Mouse (Mus musculus): ENCODE results near the gene Scube1.

Scube1 gene

DNA sequence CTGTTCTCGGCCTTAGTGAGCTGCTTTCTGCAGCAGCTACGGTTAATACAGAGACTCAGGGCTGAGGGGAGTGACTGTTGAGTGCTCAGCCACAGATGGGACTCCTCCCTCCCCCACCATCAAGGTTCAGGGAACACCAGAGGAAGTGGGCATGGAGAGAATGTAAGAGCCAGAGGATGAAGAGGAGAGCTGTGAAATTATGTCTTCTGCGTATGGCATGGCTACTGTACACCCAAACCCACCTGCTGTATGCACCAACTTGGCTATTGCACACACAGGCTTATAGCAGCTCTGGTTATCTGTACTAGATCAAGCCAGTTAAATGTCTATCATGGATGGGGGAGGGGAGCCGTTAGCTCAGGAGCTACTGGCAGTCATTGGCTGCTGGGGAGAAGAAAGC is 123.6 kb downstream of the Scube1 start:
- in situ Hi-C loops (cut with MboI, MseI), result no loop called here

DNA sequence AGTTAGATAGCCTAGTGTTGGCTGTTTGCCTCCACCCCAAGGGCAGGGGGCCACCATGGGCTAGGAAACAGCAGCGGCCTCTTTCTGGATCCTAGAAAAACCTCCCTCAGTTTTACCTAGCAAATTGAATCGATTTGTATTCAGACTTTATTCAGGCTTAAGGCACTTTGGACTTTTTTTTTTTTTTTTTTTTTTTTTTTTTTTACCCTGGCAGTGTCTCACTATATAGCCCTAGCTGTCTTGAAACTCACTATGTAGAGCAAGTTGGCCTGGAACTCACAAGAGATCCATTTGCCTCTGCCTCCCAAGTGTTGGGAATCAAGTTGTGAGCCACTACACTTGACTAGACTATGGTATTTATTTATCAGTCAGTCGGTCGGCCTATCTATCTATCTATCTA is 128.0 kb downstream of the Scube1 start:
- in situ Hi-C loops (cut with MboI, MseI), result no loop called here

DNA sequence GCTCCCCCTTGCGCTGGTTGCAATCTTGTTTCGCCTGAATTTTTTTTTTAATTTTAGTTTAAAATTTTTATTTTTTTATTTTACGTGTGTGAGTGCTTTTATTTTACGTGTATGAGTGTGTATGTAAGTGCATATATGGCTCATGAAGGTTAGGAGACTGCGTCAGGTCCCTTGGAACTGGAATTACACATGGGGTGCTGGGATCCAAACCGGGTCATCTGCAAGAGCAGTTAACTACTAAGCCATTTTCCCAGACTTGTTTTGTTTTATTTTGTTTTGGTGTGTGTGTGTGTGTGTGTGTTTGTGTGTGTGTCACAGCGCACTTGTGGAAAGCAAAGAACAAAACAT is 129.5 kb downstream of the Scube1 start:
- in situ Hi-C loops (cut with MboI, MseI), result no loop called here

DNA sequence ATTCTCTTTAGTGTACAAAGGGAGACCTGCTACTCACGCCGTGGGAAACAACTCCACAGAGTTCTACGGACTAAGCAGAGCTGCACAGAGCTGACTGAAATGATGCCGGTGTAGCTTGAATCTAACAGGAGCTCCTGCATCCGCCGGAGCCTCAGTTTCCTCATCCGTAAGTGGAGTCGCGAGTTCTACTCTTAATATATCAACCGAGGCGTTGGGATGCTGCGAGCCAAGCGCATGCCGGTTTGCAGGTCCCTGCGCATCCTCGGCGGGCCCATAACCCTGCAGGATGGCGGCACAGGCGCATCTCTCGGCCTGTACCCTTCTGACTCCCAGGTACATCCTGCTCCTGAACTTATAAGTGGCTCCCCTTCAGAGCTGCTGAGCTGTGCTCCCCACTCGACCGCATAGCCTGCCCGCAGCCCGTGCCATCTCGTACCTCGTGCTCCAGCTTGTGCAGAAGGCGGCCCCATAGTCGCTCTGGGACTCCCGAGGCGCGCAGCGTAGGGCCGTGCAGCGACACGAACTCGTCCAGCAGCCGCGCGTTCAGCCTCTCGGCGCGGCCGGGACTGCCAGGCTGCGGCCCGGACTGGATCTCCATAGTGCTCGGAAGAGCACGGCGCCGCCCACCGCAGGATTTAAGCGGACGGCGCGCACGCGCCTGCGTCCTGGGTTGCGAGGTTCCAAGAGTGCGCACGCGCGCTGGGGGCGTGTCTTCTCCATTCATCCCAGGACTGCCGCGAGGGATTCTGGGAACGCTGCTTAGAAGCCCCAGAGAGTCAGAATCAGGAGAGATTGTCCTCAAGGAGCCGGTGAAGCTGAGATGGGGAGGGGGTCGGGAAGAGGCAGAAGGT is 130.1 kb downstream of the Scube1 start, which contains the start of gene Ttll12:
Gene Ttll12 (minus strand): TSS at position 645 of the 851 bp plus-strand sequence.
- in situ Hi-C loops (cut with MboI, MseI), result no loop called here

GRCm38 (mm10) chr15:83593702-83594512 is 130.9 kb downstream of the Scube1 start:
- in situ Hi-C loops (cut with MboI, MseI), result no loop called here

- in situ Hi-C loops (cut with MboI, MseI), result no loop called here
Observed at GRCm38 (mm10) chr15:83593189-83593585, 131.6 kb downstream of the Scube1 start.

DNA sequence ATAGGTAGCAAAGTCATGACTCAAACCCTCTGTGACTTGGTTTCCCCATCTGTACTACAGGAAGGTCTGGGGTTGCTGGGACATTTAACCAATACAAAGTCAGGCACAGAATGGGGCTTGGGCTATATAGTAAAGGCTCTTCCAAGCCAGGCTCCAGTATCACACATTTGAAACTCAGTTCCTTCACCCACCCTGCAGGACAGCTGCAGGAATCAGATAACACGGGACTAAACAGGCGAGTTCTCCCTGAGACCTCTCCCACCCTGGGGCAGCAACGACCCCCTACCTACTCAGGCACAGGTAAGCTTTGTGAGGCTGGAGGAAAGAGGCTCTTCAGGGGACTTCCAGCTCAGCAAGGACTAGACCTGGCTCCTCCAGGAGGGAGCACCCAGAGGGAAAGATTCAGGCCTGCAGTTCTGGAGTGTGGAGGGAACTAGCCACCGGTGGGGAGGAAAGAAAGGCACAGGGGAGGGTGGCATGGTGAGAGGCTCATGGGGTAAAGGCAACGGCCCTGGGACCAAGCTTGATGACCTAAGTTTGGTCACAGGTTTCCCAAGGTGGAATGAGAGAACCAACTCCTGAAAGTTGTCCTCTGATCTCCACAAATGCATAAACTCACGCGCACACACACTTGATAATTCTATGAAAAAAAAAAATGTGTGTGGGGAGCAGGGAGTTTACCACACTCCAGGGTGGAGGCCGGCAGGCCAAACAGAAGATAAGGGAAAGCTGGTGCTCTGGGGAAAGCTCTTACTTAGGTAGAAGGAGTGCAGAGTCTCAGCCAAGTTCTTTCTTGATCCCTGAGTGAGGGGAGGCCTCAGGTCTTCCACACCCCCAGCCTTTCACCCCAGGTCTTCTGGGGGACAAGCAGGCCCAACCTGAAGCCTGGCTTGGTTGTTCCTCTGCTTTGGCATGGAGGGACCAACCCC is 132.3 kb downstream of the Scube1 start:
- in situ Hi-C loops (cut with MboI, MseI), result no loop called here

GRCm38 (mm10) chr15:83591758-83592157 is 133.1 kb downstream of the Scube1 start:
- in situ Hi-C loops (cut with MboI, MseI), result no loop called here

DNA sequence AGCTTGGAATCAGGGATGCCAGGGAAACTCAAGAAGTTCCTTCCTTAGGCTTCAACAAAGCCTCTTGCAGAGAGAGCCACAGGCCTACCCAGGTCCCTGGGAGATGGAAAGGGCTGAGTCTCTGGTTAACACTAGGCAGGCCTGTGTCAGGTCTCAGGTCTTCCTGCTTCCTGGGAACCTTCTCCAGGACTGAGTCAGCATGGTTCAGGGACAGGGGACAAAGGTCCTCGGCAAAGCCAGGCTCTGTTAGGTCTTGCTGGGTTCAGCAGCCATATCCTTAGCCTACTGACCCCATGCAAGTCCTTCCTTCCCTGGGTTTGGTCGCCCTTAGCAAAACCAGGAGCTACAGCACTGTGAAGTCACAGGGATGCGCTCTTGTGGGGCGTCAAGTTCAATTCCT is 134.0 kb downstream of the Scube1 start:
- in situ Hi-C loops (cut with MboI, MseI), result no loop called here

DNA sequence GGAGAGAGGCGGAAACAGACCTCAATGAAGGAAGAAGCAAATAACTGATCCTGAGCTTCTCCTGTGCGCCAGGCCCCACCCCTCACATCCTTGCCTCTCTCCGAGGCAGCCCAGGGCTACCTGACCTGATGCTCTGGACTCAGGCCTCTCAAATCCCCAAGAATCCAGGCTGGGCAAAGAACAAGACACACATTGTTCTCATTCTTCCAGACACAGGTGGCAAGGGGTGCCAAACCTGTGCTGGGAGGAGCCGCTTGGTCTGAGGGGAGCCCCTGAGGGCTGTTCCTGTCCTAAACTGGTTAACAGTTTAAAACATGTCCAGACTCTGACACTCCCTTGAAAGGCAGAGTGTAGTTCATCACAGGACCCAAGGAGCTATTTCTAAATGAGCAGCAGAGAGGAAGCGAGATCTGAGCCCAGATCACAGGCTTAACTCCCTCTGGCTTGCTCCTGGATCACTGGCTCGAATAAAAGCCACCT is 140.0 kb downstream of the Scube1 start:
- in situ Hi-C loops (cut with MboI, MseI), result no loop called here

DNA sequence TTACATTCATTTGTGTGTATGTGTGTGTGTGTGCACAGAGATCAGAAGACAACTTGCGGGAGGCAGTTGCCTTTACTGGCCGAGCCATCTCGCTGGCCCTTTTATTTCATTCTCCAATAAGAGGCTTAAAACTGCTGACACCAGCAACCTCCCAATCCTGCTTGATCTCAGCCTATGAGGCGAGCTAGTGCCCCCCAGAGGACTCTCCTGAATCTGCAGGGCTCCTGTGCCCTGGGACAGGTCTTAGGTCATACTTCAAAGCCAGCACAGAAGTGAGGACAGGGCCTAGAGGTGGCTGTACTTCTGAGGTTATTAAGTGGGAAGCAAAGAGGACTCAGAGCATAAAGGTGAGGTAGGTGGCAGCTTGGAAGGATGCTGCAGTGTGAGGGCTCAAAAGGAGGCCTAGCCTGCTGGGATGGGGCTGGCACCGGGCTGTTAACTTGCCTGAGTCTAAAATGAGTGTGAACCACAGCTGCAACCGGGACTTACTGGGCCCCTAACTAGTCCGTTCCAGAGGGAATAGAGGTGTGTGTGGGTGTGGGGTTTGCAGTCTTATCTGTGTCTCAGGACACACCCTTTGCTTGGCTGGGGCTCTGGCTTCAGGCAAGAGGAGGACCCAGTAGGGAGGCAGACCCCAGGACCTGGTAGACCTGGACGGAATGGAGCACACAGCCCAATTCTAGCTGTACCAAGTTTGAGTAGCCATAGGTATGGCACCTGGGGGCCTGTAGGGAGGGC is 141.2 kb downstream of the Scube1 start:
- in situ Hi-C loops (cut with MboI, MseI), result no loop called here

- in situ Hi-C loops (cut with MboI, MseI), result no loop called here
Observed at GRCm38 (mm10) chr15:83582931-83583330, 141.9 kb downstream of the Scube1 start.

- in situ Hi-C loops (cut with MboI, MseI), result no loop called here
Observed at GRCm38 (mm10) chr15:83576651-83577050, 148.2 kb downstream of the Scube1 start.

GRCm38 (mm10) chr15:83575543-83575942 is 149.3 kb downstream of the Scube1 start:
- in situ Hi-C loops (cut with MboI, MseI), result no loop called here

GRCm38 (mm10) chr15:83574731-83575351 is 150.0 kb downstream of the Scube1 start:
- in situ Hi-C loops (cut with MboI, MseI), result no loop called here

DNA sequence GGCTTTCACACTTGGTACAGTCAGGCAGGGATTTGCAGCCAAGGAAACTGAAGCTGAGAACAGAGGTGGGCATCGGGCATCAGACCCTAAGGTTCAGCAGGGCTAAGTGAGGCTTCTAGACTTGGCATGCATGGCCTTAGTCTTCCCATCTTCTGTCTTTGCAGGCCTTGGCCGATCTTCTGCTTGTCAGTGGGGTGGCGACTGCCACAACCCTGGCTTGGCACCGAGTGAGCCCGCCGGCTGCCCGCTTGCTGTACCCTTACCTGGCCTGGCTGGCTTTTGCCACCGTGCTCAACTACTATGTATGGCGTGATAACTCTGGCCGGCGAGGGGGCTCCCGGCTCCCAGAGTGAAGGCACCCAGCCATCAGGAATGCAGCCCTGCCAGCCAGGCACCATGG is 151.2 kb downstream of the Scube1 start:
- in situ Hi-C loops (cut with MboI, MseI), result no loop called here

DNA sequence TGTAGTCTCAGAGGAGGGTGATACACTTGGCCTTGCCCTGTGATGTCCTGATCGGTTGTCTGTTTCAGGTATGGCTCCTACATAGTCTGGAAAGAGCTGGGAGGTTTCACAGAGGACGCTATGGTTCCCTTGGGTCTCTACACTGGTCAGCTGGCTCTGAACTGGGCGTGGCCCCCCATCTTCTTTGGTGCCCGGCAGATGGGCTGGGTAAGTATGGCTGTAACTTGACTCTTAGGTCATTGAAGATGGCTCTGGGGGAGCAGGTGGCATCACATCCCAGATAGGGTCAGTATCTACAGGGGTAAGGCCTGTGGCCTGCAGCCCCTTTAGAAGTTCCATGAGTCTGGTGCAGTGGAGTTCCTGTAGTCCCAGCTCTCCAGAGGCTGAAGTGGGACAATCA is 152.7 kb downstream of the Scube1 start:
- in situ Hi-C loops (cut with MboI, MseI), result no loop called here

DNA sequence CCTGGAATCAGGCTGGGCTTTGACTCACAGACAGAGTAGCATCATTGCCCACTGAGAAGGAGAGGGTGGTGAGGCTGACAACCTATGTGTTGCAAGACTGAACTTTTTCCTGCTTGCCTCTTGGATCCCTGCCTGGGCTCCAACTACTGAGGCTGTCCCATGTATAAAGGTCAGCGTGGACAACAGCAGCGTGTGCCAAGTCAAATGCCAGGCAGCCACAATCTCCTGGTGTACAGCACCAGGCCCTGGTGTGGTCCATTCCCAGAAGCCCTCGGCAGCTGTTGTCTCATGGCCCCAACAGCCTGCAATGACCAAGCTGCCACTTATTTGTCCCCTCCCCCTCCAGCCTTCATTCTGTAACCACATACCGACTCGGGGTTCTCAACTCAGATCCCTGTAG is 153.2 kb downstream of the Scube1 start:
- in situ Hi-C loops (cut with MboI, MseI), result no loop called here

- in situ Hi-C loops (cut with MboI, MseI), result no loop called here
Observed at GRCm38 (mm10) chr15:83570641-83571040, 154.2 kb downstream of the Scube1 start.

GRCm38 (mm10) chr15:83569682-83570081 is 155.1 kb downstream of the Scube1 start:
- in situ Hi-C loops (cut with MboI, MseI), result no loop called here

Measured in T-helper 1 cell (primary cell).